Mouse (Mus musculus): ENCODE data around the gene Hnrnpr.

GRCm38 (mm10) chr4:136331709-136332108 lies 21.0 kb downstream of the Hnrnpr start:
- TF ChIP-seq CTCF (IDR thresholded peaks at IDR 0.05; ENCODE audit: low read depth) (no peak), EP300 (IDR thresholded peaks at IDR 0.05; ENCODE audit: low read depth) (no peak)
